Mouse (Mus musculus) c-Kit-positive CD71-positive TER-119-positive erythroid progenitor cells, embryonic 14.5 days (primary cell): Measurements from ENCODE around the gene Mtfp1.
"Not testable (repeated sequence)": the region's sequence is repeated elsewhere in the genome, so short reads cannot be mapped to it uniquely, and the experiment has no call there.

Source experiments
- DNase-seq: peaks from one replicate; pipeline ENCODE4 v3.0.0-alpha.2; 2013; ENCODE audit warnings: low spot score

The Mtfp1 gene

GRCm38 (mm10) chr11:4114541-4114940 lies 19.3 kb upstream of the Mtfp1 start:
- not testable (repeated sequence) for DNase-seq

GRCm38 (mm10) chr11:4113970-4114369 lies 18.7 kb upstream of the Mtfp1 start:
- DNase-seq = no peak

GRCm38 (mm10) chr11:4113496-4113895 lies 18.3 kb upstream of the Mtfp1 start:
- no peak for DNase-seq

- no peak for DNase-seq
Measured at GRCm38 (mm10) chr11:4112861-4113260, 17.6 kb upstream of the Mtfp1 start.

GRCm38 (mm10) chr11:4112033-4112432 lies 16.8 kb upstream of the Mtfp1 start:
- no peak for DNase-seq

- DNase-seq = no peak
Measured at GRCm38 (mm10) chr11:4108691-4109090, 13.4 kb upstream of the Mtfp1 start.

GRCm38 (mm10) chr11:4107901-4108300 lies 12.7 kb upstream of the Mtfp1 start:
- not testable (repeated sequence) for DNase-seq

GRCm38 (mm10) chr11:4105444-4105843 lies 10.2 kb upstream of the Mtfp1 start:
- DNase-seq = no peak

- DNase-seq = no peak
Measured at GRCm38 (mm10) chr11:4104989-4105388, 9.7 kb upstream of the Mtfp1 start.

- no peak for DNase-seq
Measured at GRCm38 (mm10) chr11:4103522-4103921, 8.3 kb upstream of the Mtfp1 start.

- no peak for DNase-seq
Measured at GRCm38 (mm10) chr11:4101851-4102250, 6.6 kb upstream of the Mtfp1 start.

GRCm38 (mm10) chr11:4099447-4099846 lies 4.2 kb upstream of the Mtfp1 start:
- no peak for DNase-seq

GRCm38 (mm10) chr11:4098816-4099215 lies 3.6 kb upstream of the Mtfp1 start:
- DNase-seq = no peak

GRCm38 (mm10) chr11:4098120-4098519 lies 2.9 kb upstream of the Mtfp1 start:
- no peak for DNase-seq

- DNase-seq = no peak
Measured at GRCm38 (mm10) chr11:4097091-4097621, 1.9 kb upstream of the Mtfp1 start.

- peak; percentile 99 for DNase-seq
Measured at GRCm38 (mm10) chr11:4096054-4096984, 1.1 kb upstream of the Mtfp1 start.

- peak; percentile 92 for DNase-seq
Measured at GRCm38 (mm10) chr11:4094378-4095170, 671 bp downstream of the Mtfp1 start.

- no peak for DNase-seq
Measured at GRCm38 (mm10) chr11:4093459-4094377, 1.5 kb downstream of the Mtfp1 start.

GRCm38 (mm10) chr11:4087267-4087666 lies 8.0 kb downstream of the Mtfp1 start:
- DNase-seq = no peak

- no peak for DNase-seq
Measured at GRCm38 (mm10) chr11:4086246-4086645, 9.0 kb downstream of the Mtfp1 start.

- DNase-seq = peak; percentile 65
Measured at GRCm38 (mm10) chr11:4083316-4084078, 11.7 kb downstream of the Mtfp1 start.
